Mouse (Mus musculus): ENCODE data around the gene Prkcq.

DNA sequence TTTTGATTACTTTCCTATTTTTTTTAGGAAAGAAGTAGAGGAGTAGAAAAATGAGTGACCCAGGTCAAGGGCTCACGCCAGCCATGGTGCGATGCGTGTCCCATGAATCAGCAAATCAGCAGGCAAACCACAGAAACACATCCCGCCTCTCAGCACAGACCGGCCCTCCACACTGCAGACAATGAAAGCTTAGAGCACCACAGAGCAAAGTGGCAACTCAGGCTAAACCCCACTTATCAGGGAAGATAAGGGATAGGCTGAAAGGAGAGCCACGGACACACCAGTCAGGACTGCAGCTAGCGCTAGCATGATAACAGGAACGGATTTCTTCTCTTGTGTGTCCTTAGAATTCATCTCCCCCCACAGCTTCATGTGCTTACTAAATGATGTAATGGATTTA, 164.4 kb downstream of the Prkcq start:
- TF ChIP-seq POLR2A (IDR thresholded peaks at IDR 0.05; ENCODE audit: control insufficient read depth, extremely low read depth, insufficient read depth, low read length, poor library complexity): no peak
- no peak for TF ChIP-seq CTCF (IDR thresholded peaks at IDR 0.05; ENCODE audit: borderline replicate concordance, control insufficient read depth, extremely low read depth, insufficient read depth, low read length, poor library complexity)

Measured in thymus, adult 2 months (tissue).